Mouse (Mus musculus) heart, postnatal 36 days (tissue): ENCODE results near the gene Krt7. TPM values are rescaled to one million over a fixed set of nuclear protein-coding genes. Genes with fewer than 3 reads are reported as not detected.

ENCODE experiments used
- DNase-seq, 2 experiments: peaks; one replicate each; pipeline ENCODE4 v3.0.0; 2021 to 2022
- intact Hi-C: fragments of 180-260 bp; cut with DNase I; formaldehyde crosslinking; loops from one replicate; pipeline ENCODE4 v1.15.1; 2025
- total RNA-seq, 2 experiments: library from RNA; stranded (reverse); gene quantifications; 2 replicates each; pipeline ENCODE4 v1.2.3; 2021

The Krt7 gene
- total RNA-seq, 2 experiments from 2014 or later = 2.1 to 2.9 TPM

GRCm38 (mm10) chr15:101424914-101425313 is 14.1 kb downstream of the Krt7 start:
- no peak for DNase-seq
- intact Hi-C loops = no loop called here

DNA sequence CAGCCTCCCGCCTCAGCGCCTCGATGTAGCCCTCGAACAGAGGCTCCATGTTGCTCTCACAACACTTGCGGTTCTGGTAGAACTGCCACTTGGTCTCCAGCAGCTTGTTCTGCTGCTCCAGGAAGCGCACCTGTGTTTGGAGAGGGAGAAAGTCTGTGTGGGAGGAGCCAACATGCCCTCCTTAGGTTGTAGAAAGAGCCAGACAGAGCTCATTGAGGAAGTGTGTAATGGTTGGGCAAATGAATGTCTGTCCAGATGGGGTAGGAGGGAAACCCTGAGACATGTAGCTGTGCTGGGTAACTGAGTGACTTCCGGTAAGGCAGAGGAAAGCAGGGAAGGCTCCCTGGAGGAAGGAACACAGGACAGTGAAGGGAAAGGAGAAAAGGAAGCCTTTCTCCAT is 25.8 kb downstream of the Krt7 start:
- no peak for DNase-seq
- intact Hi-C loops = no loop called here

DNA sequence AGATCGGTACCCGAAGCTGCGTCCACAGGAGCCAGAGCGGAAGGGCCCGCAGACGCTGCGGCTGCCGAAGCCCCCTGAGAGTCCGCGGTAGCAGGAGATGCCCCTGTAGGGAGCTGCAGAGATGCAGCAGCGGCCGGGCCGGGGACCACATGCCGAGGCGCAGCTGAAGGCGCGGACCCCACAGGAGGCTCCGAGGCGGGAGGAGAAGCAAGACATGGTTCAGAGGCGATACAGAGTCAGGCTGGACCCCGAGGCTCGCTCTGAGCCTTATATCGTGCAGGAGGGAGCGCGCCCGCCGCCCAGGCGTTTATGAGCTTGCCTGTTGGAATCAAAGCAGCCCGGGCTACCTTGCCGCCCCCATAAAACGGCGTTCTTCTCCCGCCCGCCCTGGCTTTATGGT is 27.7 kb downstream of the Krt7 start, which contains the start of gene Krt87:
Krt87 (minus strand) TSS at position 250 of the 400 bp plus-strand sequence.
- intact Hi-C loops = no loop called here
- no peak for DNase-seq

- intact Hi-C loops = no loop called here
- DNase-seq = no peak
Measured at GRCm38 (mm10) chr15:101440837-101441236, 30.0 kb downstream of the Krt7 start.

DNA sequence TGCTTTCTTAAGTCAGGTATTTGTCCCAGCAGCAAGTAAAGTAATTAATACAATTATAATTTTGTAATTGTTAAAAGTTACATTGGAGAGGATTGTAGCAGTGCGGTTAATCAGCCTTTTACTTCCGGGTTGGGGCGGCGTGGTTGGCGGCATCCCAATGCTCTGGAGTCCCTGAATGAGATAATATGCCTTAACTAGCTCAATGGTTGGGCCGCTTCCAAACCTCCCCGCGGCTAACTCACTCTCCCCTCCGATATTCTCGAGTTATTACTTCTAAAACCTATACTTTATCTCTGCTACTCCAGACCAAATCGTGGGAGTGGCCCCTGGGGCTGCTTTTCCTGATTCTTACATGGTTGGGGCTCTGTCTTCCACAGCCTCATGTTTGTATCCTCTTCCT is 35.7 kb downstream of the Krt7 start:
- peak; percentile 23 to 33 for DNase-seq
- intact Hi-C loops = no loop called here

- no peak for DNase-seq
- intact Hi-C loops = no loop called here
Measured at GRCm38 (mm10) chr15:101447444-101447843, 36.6 kb downstream of the Krt7 start, which contains the start of gene Krt88. Gene Krt88, plus strand, starts transcription at chr15:101447744.

- DNase-seq = peak; percentile 73 to 84
- intact Hi-C loops = loop anchor here (2.0 kb wide), 1 partner anchor 112 kb away; no protein-coding TSS in a partner anchor
Measured at GRCm38 (mm10) chr15:101453093-101453736, 42.4 kb downstream of the Krt7 start.

DNA sequence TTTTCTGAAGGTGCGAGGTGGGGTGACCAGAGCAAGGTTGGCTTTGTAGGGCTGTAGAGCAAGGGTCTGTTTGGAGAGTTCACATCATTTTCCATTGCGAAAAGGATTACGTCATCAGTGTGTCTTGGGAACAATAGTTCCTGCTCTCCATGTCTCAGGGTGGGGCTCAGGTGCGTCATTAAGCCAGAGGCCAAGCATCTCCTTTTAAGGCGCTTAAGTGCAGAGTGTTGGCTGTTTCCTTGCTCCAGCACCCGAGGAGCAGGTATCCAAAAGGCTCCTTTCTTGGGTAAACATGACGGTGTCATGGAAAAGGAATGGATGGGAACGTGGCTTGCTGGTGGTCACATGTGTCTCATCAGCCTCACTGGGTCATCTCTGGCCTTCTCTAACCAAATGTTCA is 43.9 kb downstream of the Krt7 start:
- intact Hi-C loops = no loop called here
- no peak for DNase-seq

GRCm38 (mm10) chr15:101455292-101455691 is 44.4 kb downstream of the Krt7 start:
- DNase-seq = no peak
- intact Hi-C loops = no loop called here

- intact Hi-C loops = no loop called here
Measured at GRCm38 (mm10) chr15:101455891-101456290, 45.0 kb downstream of the Krt7 start.

GRCm38 (mm10) chr15:101458361-101458930 is 47.6 kb downstream of the Krt7 start:
- peak; percentile 12 to 14 for DNase-seq

More at GRCm38 (mm10) chr15:101455891-101456290, 45.0 kb downstream of the Krt7 start:
- DNase-seq = no peak

GRCm38 (mm10) chr15:101459283-101459682 is 48.4 kb downstream of the Krt7 start:
- no peak for DNase-seq
- intact Hi-C loops = no loop called here

More at GRCm38 (mm10) chr15:101458361-101458930, 47.6 kb downstream of the Krt7 start:
- intact Hi-C loops = no loop called here

GRCm38 (mm10) chr15:101463651-101464050 is 52.8 kb downstream of the Krt7 start, which contains the start of gene Krt81:
Gene Krt81, minus strand, starts transcription at chr15:101463751.
- intact Hi-C loops = no loop called here
- DNase-seq = no peak

GRCm38 (mm10) chr15:101469093-101469492 is 58.2 kb downstream of the Krt7 start:
- DNase-seq = no peak
- intact Hi-C loops = no loop called here

DNA sequence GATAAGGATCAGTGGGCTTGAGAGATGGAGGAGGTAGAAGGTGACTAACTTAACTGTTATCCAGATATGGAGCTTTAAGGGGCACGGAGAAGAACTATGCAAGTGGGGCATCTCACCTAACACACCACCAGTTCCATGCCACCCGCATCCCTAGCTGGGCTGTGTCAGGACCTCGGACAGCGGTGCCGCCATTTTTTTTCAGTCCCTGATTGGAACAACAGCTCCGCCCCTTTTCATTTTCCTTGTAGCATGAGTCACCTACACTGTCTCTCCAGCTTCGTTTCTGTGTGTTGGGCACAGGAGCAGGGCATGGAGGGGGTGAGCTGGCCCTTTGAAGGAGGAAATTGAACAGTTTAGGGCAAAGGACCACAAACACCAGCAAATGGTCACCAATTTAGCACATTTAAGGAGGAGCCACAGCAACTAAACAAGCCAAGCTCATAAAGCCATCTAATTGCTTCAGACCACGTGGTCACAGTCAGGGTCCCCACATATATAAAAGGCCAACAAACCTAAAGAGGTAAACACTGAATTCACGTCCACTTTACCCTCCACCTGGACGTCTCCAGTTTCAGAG is 62.2 kb downstream of the Krt7 start, which contains the start of gene Krt86:
Krt86 (plus strand) TSS at position 527 of the 577 bp plus-strand sequence.
- intact Hi-C loops = no loop called here
- DNase-seq = peak in 1 of 2 experiments; percentile 14

GRCm38 (mm10) chr15:101479007-101479665 is 68.3 kb downstream of the Krt7 start:
- peak; percentile 17 to 38 for DNase-seq
- intact Hi-C loops = no loop called here

DNA sequence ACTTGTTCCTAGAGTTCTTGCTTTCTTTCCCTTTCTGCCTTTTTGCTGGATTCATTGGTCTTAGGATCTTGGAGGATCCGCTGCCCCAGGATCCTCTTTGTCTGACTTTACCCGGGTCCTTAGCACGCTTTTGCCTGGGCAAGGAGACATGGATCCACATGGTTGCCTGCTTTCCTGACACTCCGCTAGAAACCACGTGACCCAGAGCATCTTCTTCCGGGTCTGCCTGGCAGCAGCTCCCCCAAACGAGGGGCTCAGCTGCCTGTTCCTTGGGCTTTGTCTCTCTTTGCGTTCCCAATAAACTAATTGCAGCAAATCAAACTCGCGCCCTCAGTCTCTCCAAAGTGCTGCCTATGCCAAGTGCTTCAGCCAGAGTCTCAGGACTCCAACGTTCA is 68.8 kb downstream of the Krt7 start:
- intact Hi-C loops = no loop called here
- DNase-seq = no peak
